Mouse (Mus musculus): ENCODE data around the gene Zbtb8b.
"Not testable (repeated sequence)": the region's sequence is repeated elsewhere in the genome, so short reads cannot be mapped to it uniquely, and the experiment has no call there.

Zbtb8b gene

GRCm38 (mm10) chr4:129415892-129416291, 24.8 kb downstream of the Zbtb8b start:
- no peak for DNase-seq

- DNase-seq: peak in 1 of 2 experiments; percentile 17
Measured at GRCm38 (mm10) chr4:129410991-129411390, 29.7 kb downstream of the Zbtb8b start.

GRCm38 (mm10) chr4:129410532-129410931, 30.1 kb downstream of the Zbtb8b start:
- DNase-seq: not testable (repeated sequence)

- peak; percentile 80 to 81 for DNase-seq
Measured at GRCm38 (mm10) chr4:129406447-129406846, 34.2 kb downstream of the Zbtb8b start.

GRCm38 (mm10) chr4:129399813-129400212, 40.8 kb downstream of the Zbtb8b start:
- no peak for DNase-seq

GRCm38 (mm10) chr4:129396960-129397359, 43.7 kb downstream of the Zbtb8b start:
- DNase-seq: no peak

GRCm38 (mm10) chr4:129394089-129394870, 46.4 kb downstream of the Zbtb8b start:
- no peak for DNase-seq

- DNase-seq: no peak
Measured at GRCm38 (mm10) chr4:129390936-129391557, 49.6 kb downstream of the Zbtb8b start.

GRCm38 (mm10) chr4:129390216-129390743, 50.4 kb downstream of the Zbtb8b start:
- DNase-seq: no peak

GRCm38 (mm10) chr4:129388404-129388803, 52.2 kb downstream of the Zbtb8b start:
- no peak for DNase-seq

- no peak for DNase-seq
Measured at GRCm38 (mm10) chr4:129386989-129387388, 53.7 kb downstream of the Zbtb8b start.

GRCm38 (mm10) chr4:129386269-129386946, 54.2 kb downstream of the Zbtb8b start:
- DNase-seq: no peak

- no peak for DNase-seq
Measured at GRCm38 (mm10) chr4:129385685-129386084, 55.0 kb downstream of the Zbtb8b start.

GRCm38 (mm10) chr4:129384440-129384839, 56.2 kb downstream of the Zbtb8b start:
- DNase-seq: peak; percentile 37 to 60

- no peak for DNase-seq
Measured at GRCm38 (mm10) chr4:129383586-129383985, 57.1 kb downstream of the Zbtb8b start.

GRCm38 (mm10) chr4:129382488-129382887, 58.2 kb downstream of the Zbtb8b start:
- DNase-seq: peak; percentile 23 to 51

GRCm38 (mm10) chr4:129382029-129382428, 58.6 kb downstream of the Zbtb8b start:
- DNase-seq: no peak

GRCm38 (mm10) chr4:129381148-129381547, 59.5 kb downstream of the Zbtb8b start:
- DNase-seq: no peak

GRCm38 (mm10) chr4:129379805-129380204, 60.8 kb downstream of the Zbtb8b start:
- DNase-seq: no peak

GRCm38 (mm10) chr4:129377601-129378390, 62.9 kb downstream of the Zbtb8b start, which contains the start of gene Zbtb8a:
TSS of gene Zbtb8a (minus strand) at chr4:129378116.
- peak; percentile 42 to 65 for DNase-seq

- DNase-seq: peak; percentile 36 to 75
Measured at GRCm38 (mm10) chr4:129376961-129377545, 63.6 kb downstream of the Zbtb8b start.

GRCm38 (mm10) chr4:129375821-129376220, 64.8 kb downstream of the Zbtb8b start:
- DNase-seq: no peak

Data from kidney, postnatal 36 days (tissue).